Mouse (Mus musculus): ENCODE data around the gene Cyb5r4. TPM values are rescaled to one million over a fixed set of nuclear protein-coding genes. Genes with fewer than 3 reads are reported as not detected.

The Cyb5r4 gene
- total RNA-seq, 1 experiment from 2014 or later = 39.0 TPM

Other genes starting within 250 kb of the Cyb5r4 start
- 21.5 and 30.3 TPM in 2 replicates for gene Snap91, start 141.4 kb upstream of the Cyb5r4 start, total RNA-seq (2021)
- gene Ripply2, start 6.5 kb upstream of the Cyb5r4 start, total RNA-seq (2021) = 2.1 TPM in 1 of 2 replicates, not detected in the other
- gene Mrap2, start 122.3 kb downstream of the Cyb5r4 start, total RNA-seq (2021) = 2.1 and 2.5 TPM in 2 replicates
- 5.4 and 6.5 TPM in 2 replicates for gene Cep162, start 233.5 kb downstream of the Cyb5r4 start, total RNA-seq (2021)

All from adrenal gland, postnatal 14 days (tissue).